Mouse (Mus musculus) liver, embryonic 14.5 days (tissue): ENCODE measurements around the gene Plxna4.

Experiments used
- CTCF ChIP-seq: IDR thresholded peaks from 2 replicates; pipeline ENCODE4 v1.5.1; 2016; ENCODE audit warnings: antibody characterized with exemption, low read depth, control low read depth
- EP300 ChIP-seq: IDR thresholded peaks from 2 replicates; pipeline ENCODE4 v1.6.1; 2016; ENCODE audit warnings: antibody characterized with exemption, low read depth

GRCm38 (mm10) chr6:32364933-32365332, 223.1 kb downstream of the Plxna4 start:
- TF ChIP-seq CTCF (no peak), EP300 (no peak)
